Mouse (Mus musculus): ENCODE data around the gene Man2a2. TPM values are rescaled to one million over a fixed set of nuclear protein-coding genes. Genes with fewer than 3 reads are reported as not detected.
"Not testable (repeated sequence)": the region's sequence is repeated elsewhere in the genome, so short reads cannot be mapped to it uniquely, and the experiment has no call there.

Gene Man2a2
- total and polyA plus RNA-seq, 2 experiments from 2014 or later, result 7.7 to 55.2 TPM

GRCm38 (mm10) chr7:80334848-80335247 is 36.3 kb downstream of the Man2a2 start:
- no peak for DNase-seq (ENCODE audit: low spot score)
- TF ChIP-seq EP300 (IDR thresholded peaks at IDR 0.05; ENCODE audit: low read depth) (no peak), CTCF (IDR thresholded peaks at IDR 0.05; ENCODE audit: low read depth) (no peak)
- Histone ChIP-seq H3K27ac (ENCODE audit: low read depth) (no peak overlapping the region), H3K36me3 (replicated peaks; ENCODE audit: control insufficient read depth, insufficient read depth, low read length) (peaks cover 77% of the 10 kb centered on the region), H3K4me1 (ENCODE audit: control insufficient read depth, insufficient read depth) (peaks cover 12% of the 10 kb centered on the region), H3K4me3 (ENCODE audit: low read depth, low read length) (no peak overlapping the region), H3K9ac (replicated peaks; ENCODE audit: low read depth, low read length) (no peak overlapping the region), H3K4me2 (ENCODE audit: low read depth, low read length) (no peak overlapping the region), H3K9me3 (replicated peaks; ENCODE audit: control insufficient read depth, low read length) (no peaks in the 10 kb centered on the region; the same call in 1 of the 2 replicates), H3K27me3 (ENCODE audit: control insufficient read depth, insufficient read depth, low read length) (no peaks in the 10 kb centered on the region)
- ATAC-seq (ENCODE audit: insufficient read depth, low read depth), result no peak
- 73% methylated on average over 4 of the region's 4 CpGs for WGBS

- DNase-seq (ENCODE audit: low spot score) (no peak), ATAC-seq (ENCODE audit: insufficient read depth, low read depth) (no peak)
- TF ChIP-seq EP300 (IDR thresholded peaks at IDR 0.05; ENCODE audit: low read depth) (no peak), CTCF (IDR thresholded peaks at IDR 0.05; ENCODE audit: low read depth) (no peak)
- Histone ChIP-seq H3K27ac (ENCODE audit: low read depth) (no peak overlapping the region), H3K9me3 (replicated peaks; ENCODE audit: control insufficient read depth, low read length) (no peaks in the 10 kb centered on the region; the same call in 1 of the 2 replicates), H3K9ac (replicated peaks; ENCODE audit: low read depth, low read length) (no peak overlapping the region), H3K4me1 (ENCODE audit: control insufficient read depth, insufficient read depth) (no peaks in the 10 kb centered on the region), H3K36me3 (replicated peaks; ENCODE audit: control insufficient read depth, insufficient read depth, low read length) (peaks cover 95% of the 10 kb centered on the region), H3K27me3 (ENCODE audit: control insufficient read depth, insufficient read depth, low read length) (no peaks in the 10 kb centered on the region), H3K4me2 (ENCODE audit: low read depth, low read length) (no peak overlapping the region), H3K4me3 (ENCODE audit: low read depth, low read length) (no peak overlapping the region)
- WGBS, result 94% methylated on average over 19 of the region's 19 CpGs
Measured at GRCm38 (mm10) chr7:80331433-80331832, 39.7 kb downstream of the Man2a2 start.

DNA sequence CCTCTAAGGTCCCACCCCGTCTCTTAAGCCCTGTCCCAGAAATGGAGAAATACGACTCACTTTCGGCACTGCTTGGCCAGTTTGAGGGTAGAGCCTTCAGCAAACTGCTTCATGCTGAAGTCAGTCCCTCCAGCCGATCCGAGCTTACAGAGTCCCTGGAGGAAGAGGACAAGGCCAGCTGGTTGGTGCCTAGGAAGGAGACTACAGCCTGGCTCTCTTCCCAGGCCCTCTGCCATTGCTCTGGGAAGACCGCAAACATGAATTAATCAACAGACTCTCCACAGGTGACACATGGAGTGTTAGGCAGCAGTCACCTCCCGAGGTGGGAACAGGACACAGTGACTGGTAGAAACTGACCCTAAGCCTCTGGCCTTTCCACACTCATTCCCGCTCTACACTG is 40.9 kb downstream of the Man2a2 start:
- DNase-seq (ENCODE audit: low spot score) (no peak), ATAC-seq (ENCODE audit: insufficient read depth, low read depth) (no peak)
- Histone ChIP-seq H3K4me2 (ENCODE audit: low read depth, low read length) (no peak overlapping the region), H3K4me3 (ENCODE audit: low read depth, low read length) (no peak overlapping the region), H3K27ac (ENCODE audit: low read depth) (no peak overlapping the region), H3K9ac (replicated peaks; ENCODE audit: low read depth, low read length) (no peak overlapping the region), H3K9me3 (replicated peaks; ENCODE audit: control insufficient read depth, low read length) (no peaks in the 10 kb centered on the region; the same call in 1 of the 2 replicates), H3K4me1 (ENCODE audit: control insufficient read depth, insufficient read depth) (no peaks in the 10 kb centered on the region), H3K36me3 (replicated peaks; ENCODE audit: control insufficient read depth, insufficient read depth, low read length) (peaks cover 95% of the 10 kb centered on the region), H3K27me3 (ENCODE audit: control insufficient read depth, insufficient read depth, low read length) (no peaks in the 10 kb centered on the region)
- TF ChIP-seq EP300 (IDR thresholded peaks at IDR 0.05; ENCODE audit: low read depth), result no peak
- TF ChIP-seq CTCF (IDR thresholded peaks at IDR 0.05; ENCODE audit: low read depth), result no peak
- 89% methylated on average over 8 of the region's 8 CpGs for WGBS

DNA sequence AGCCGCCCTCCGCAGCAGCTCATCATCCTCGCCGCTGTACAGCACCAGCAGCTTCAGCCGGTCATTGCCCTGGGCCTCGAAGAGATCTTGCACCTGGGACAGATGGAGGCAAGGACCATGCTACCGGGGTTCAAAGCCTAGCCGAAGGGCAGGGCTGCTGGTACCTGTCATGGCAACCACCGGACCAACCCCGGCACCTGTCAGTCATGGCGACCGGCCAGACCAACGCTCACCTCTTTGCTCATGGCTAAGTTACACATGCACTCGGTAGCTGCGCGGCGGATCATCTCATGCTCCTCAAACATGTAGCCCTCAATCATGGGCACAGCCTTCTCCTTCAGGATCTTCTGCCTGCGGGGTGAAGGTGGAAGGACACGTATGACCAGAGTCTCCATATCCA is 45.1 kb downstream of the Man2a2 start:
- Histone ChIP-seq H3K36me3 (replicated peaks; ENCODE audit: control insufficient read depth, insufficient read depth, low read length) (peaks cover 58% of the 10 kb centered on the region), H3K4me3 (ENCODE audit: low read depth, low read length) (no peak overlapping the region), H3K9ac (replicated peaks; ENCODE audit: low read depth, low read length) (no peak overlapping the region), H3K27ac (ENCODE audit: low read depth) (no peak overlapping the region), H3K4me2 (ENCODE audit: low read depth, low read length) (no peak overlapping the region), H3K9me3 (replicated peaks; ENCODE audit: control insufficient read depth, low read length) (no peaks in the 10 kb centered on the region), H3K4me1 (ENCODE audit: control insufficient read depth, insufficient read depth) (peaks cover 13% of the 10 kb centered on the region), H3K27me3 (ENCODE audit: control insufficient read depth, insufficient read depth, low read length) (no peaks in the 10 kb centered on the region)
- DNase-seq (ENCODE audit: low spot score) (no peak), ATAC-seq (ENCODE audit: insufficient read depth, low read depth) (no peak)
- no peak for TF ChIP-seq CTCF (IDR thresholded peaks at IDR 0.05; ENCODE audit: low read depth)
- TF ChIP-seq EP300 (IDR thresholded peaks at IDR 0.05; ENCODE audit: low read depth), result no peak
- WGBS, result 93% methylated on average over 19 of the region's 19 CpGs

GRCm38 (mm10) chr7:80325292-80325868 is 45.8 kb downstream of the Man2a2 start:
- Histone ChIP-seq H3K27me3 (ENCODE audit: control insufficient read depth, insufficient read depth, low read length) (no peaks in the 10 kb centered on the region), H3K27ac (ENCODE audit: low read depth) (0 out of 2 replicates have a peak overlapping the region, but pooled peaks have one; percentile 44), H3K9me3 (replicated peaks; ENCODE audit: control insufficient read depth, low read length) (no peaks in the 10 kb centered on the region), H3K9ac (replicated peaks; ENCODE audit: low read depth, low read length) (no peak overlapping the region), H3K36me3 (replicated peaks; ENCODE audit: control insufficient read depth, insufficient read depth, low read length) (peaks cover 51% of the 10 kb centered on the region), H3K4me3 (ENCODE audit: low read depth, low read length) (no peak overlapping the region), H3K4me2 (ENCODE audit: low read depth, low read length) (no peak overlapping the region), H3K4me1 (ENCODE audit: control insufficient read depth, insufficient read depth) (peaks cover 13% of the 10 kb centered on the region)
- DNase-seq (ENCODE audit: low spot score) (no peak), ATAC-seq (ENCODE audit: insufficient read depth, low read depth) (no peak)
- 90% methylated on average over 16 of the region's 16 CpGs for WGBS
- TF ChIP-seq EP300 (IDR thresholded peaks at IDR 0.05; ENCODE audit: low read depth) (no peak), CTCF (IDR thresholded peaks at IDR 0.05; ENCODE audit: low read depth) (no peak)

- H3K27me3 ChIP-seq (ENCODE audit: control insufficient read depth, insufficient read depth, low read length); ATAC-seq (ENCODE audit: insufficient read depth, low read depth); H3K9ac ChIP-seq (replicated peaks; ENCODE audit: low read depth, low read length); DNase-seq (ENCODE audit: low spot score); H3K9me3 ChIP-seq (replicated peaks; ENCODE audit: control insufficient read depth, low read length): not testable (repeated sequence)
- H3K36me3 ChIP-seq (replicated peaks; ENCODE audit: control insufficient read depth, insufficient read depth, low read length), result peaks cover 45% of the 10 kb centered on the region
- H3K4me3 ChIP-seq (ENCODE audit: low read depth, low read length), result peak overlapping the region; percentile 58; the same call in 1 of the 2 replicates
- H3K4me2 ChIP-seq (ENCODE audit: low read depth, low read length), result peak overlapping the region; percentile 78; the same call in 1 of the 2 replicates
- H3K27ac ChIP-seq (ENCODE audit: low read depth), result peak overlapping the region; percentile 88
- peaks cover 13% of the 10 kb centered on the region for H3K4me1 ChIP-seq (ENCODE audit: control insufficient read depth, insufficient read depth)
- 43% methylated on average over 5 of the region's 5 CpGs for WGBS
Measured at GRCm38 (mm10) chr7:80324816-80325119, 46.4 kb downstream of the Man2a2 start.

Data from heart, postnatal 0 days (tissue).